Mouse (Mus musculus) lung, adult 2 months (tissue): Measurements from ENCODE around the gene Ccdc141.

ENCODE experiments used
- CTCF ChIP-seq: fragments of 200-500 bp; IDR thresholded peaks from 2 replicates; pipeline ENCODE4 v1.5.1; 2011; ENCODE audit warnings: mild to moderate bottlenecking, low read length, control low read depth; ENCODE audit not compliant: insufficient read depth
- POLR2A ChIP-seq: fragments of 200-500 bp; IDR thresholded peaks from 2 replicates; pipeline ENCODE4 v1.6.1; 2011; ENCODE audit warnings: low read depth, mild to moderate bottlenecking, control low read depth, low read length, borderline replicate concordance; ENCODE audit errors: extremely low read depth

DNA sequence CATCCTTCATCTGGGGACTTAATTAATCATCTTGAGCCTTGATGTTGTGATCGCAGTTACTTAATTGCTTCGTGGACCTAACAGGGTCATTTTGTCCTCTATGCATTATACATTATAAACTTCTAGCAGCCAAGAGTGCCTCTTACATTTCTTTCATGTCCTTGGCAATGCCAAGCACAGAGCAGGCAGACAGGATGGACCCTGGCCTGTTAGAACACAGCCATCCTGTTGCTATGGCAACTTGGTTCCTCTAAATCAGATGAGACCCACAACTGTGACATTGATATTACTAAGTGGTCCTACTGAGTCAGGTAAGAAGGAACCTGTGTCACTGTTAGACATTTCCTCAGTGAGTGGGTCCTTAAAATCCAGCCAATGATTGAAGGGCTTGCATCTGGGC, 20.9 kb downstream of the Ccdc141 start:
- TF ChIP-seq POLR2A, result no peak
- TF ChIP-seq CTCF, result no peak
